Mouse (Mus musculus) midbrain, embryonic 10.5 days (tissue): ENCODE data around the gene Phip. TPM values are rescaled to one million over a fixed set of nuclear protein-coding genes. Genes with fewer than 3 reads are reported as not detected.

Source experiments
- polyA plus RNA-seq: library from polyadenylated mRNA; unstranded; fragments of >200 nt; fragmentation: Nextera tagmentation; extraction: Ambion mirVana; gene quantifications from 2 replicates; pipeline ENCODE4 v1.2.1, GENCODE M21; 2016

Gene Phip
- polyA plus RNA-seq, 1 experiment from 2014 or later: 116 TPM

Other genes with a start within 250 kb of the Phip start
- gene Irak1bp1, start 146.0 kb downstream of the Phip start, polyA plus RNA-seq: 23.4 and 23.6 TPM in 2 replicates
- gene Hmgn3, start 171.2 kb upstream of the Phip start, polyA plus RNA-seq: 140 and 141 TPM in 2 replicates